Mouse (Mus musculus) lung, postnatal 0 days (tissue): ENCODE measurements around the gene Gse1. TPM values are rescaled to one million over a fixed set of nuclear protein-coding genes. Genes with fewer than 3 reads are reported as not detected.

Source experiments
- ATAC-seq: fragments of 200-750 bp; cut with Nextera tagmentation; 2 replicates; pipeline ENCODE4 v1.8.0; 2017; ENCODE audit warnings: moderate library complexity
- DNase-seq: peaks from one replicate; pipeline ENCODE4 v3.0.0-alpha.2; 2016; ENCODE audit warnings: low spot score
- H3K27ac ChIP-seq: fragments of 300-500 bp; sonication (generic); 2 replicates; pipeline ENCODE4 v1.5.1; 2014; ENCODE audit warnings: antibody characterized with exemption, mild to moderate bottlenecking, low read length, mixed read lengths
- H3K27me3 ChIP-seq: fragments of 300-500 bp; sonication (generic); replicated peaks from 2 replicates; pipeline ENCODE4 v1.6.1; 2014; ENCODE audit warnings: low read length, mixed read lengths; ENCODE audit not compliant: insufficient read depth
- H3K36me3 ChIP-seq: fragments of 300-500 bp; sonication (generic); 2 replicates; pipeline ENCODE4 v1.6.1; 2014; ENCODE audit warnings: low read length, mixed read lengths; ENCODE audit not compliant: insufficient read depth
- H3K4me1 ChIP-seq: fragments of 300-500 bp; sonication (generic); 2 replicates; pipeline ENCODE4 v1.6.1; 2014; ENCODE audit warnings: antibody characterized with exemption, low read depth, low read length, mixed read lengths; ENCODE audit not compliant: insufficient read depth
- H3K4me2 ChIP-seq: fragments of 300-500 bp; sonication (generic); replicated peaks from 2 replicates; pipeline ENCODE4 v1.6.1; 2014; ENCODE audit warnings: low read depth, mild to moderate bottlenecking, low read length, moderate library complexity, mixed read lengths
- H3K4me3 ChIP-seq: fragments of 300-500 bp; sonication (generic); 2 replicates; pipeline ENCODE4 v1.5.1; 2014; ENCODE audit warnings: low read depth, low read length
- H3K9ac ChIP-seq: fragments of 300-500 bp; sonication (generic); replicated peaks from 2 replicates; pipeline ENCODE4 v1.6.1; 2014; ENCODE audit warnings: low read depth, mild to moderate bottlenecking
- H3K9me3 ChIP-seq: fragments of 300-500 bp; sonication (generic); 2 replicates; pipeline ENCODE4 v1.6.1; 2016; ENCODE audit warnings: low read length, mixed read lengths
- CTCF ChIP-seq: IDR thresholded peaks from 2 replicates; pipeline ENCODE4 v1.5.1; 2016; ENCODE audit warnings: antibody characterized with exemption, mild to moderate bottlenecking
- EP300 ChIP-seq: IDR thresholded peaks from 2 replicates; pipeline ENCODE4 v1.6.1; 2016; ENCODE audit warnings: antibody characterized with exemption, mild to moderate bottlenecking, control low read depth
- WGBS: fragments of 180-500 bp; shearing (Covaris S2); extraction: QIAGEN DNeasy Blood & Tissue Kit; methylation state at CpG from one replicate; pipeline ENCODE4 v1.1.7; 2014; 5-methylcytosine and 5-hydroxymethylcytosine counted together
- polyA plus RNA-seq: library from polyadenylated mRNA; unstranded; fragments of >200 nt; fragmentation: Nextera tagmentation; extraction: Ambion mirVana; gene quantifications from 2 replicates; pipeline ENCODE4 v1.2.1, GENCODE M21; 2015

Gene Gse1
- polyA plus RNA-seq, 1 experiment from 2014 or later, result 9.9 TPM

DNA sequence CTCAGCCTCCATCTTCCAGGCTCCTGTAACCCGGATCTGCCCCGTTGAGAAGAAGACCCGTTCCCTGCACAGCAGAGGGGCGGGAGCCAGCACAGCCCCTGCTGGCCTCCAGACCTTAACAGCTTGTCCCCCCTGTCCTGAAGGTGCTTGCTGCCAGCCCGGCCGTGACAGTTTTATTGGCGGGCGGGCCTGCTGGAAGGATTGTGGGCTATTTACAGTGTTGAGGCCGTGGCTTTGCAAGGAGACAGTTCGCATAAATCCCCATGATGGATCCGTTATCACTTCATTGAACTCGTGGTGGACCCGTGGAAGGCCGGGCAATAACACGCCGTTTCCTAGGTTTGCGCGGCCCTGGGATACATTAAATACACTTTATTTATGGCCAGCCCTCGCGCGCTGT is 163.6 kb downstream of the Gse1 start:
- Histone ChIP-seq H3K36me3 (no peaks in the 10 kb centered on the region), H3K4me3 (no peak overlapping the region), H3K4me2 (no peak overlapping the region), H3K27ac (no peak overlapping the region), H3K9ac (no peak overlapping the region), H3K9me3 (no peaks in the 10 kb centered on the region), H3K4me1 (0 out of 2 replicates have a peak, but pooled peaks cover 2% of the 10 kb centered on the region), H3K27me3 (no peaks in the 10 kb centered on the region)
- TF ChIP-seq EP300 (no peak), CTCF (no peak)
- DNase-seq, result no peak
- ATAC-seq, result no peak
- WGBS, result 57% methylated on average over 21 of the region's 21 CpGs

- Histone ChIP-seq H3K9me3 (no peaks in the 10 kb centered on the region), H3K9ac (no peak overlapping the region), H3K36me3 (no peaks in the 10 kb centered on the region), H3K4me2 (no peak overlapping the region), H3K4me3 (no peak overlapping the region), H3K27me3 (no peaks in the 10 kb centered on the region), H3K4me1 (0 out of 2 replicates have a peak, but pooled peaks cover 6% of the 10 kb centered on the region), H3K27ac (no peak overlapping the region)
- DNase-seq (no peak), ATAC-seq (no peak)
- 81% methylated on average over 11 of the region's 11 CpGs for WGBS
- TF ChIP-seq EP300 (no peak), CTCF (no peak)
These were observed 164.8 kb downstream of the Gse1 start for GRCm38 (mm10) chr8:120393085-120393484.

DNA sequence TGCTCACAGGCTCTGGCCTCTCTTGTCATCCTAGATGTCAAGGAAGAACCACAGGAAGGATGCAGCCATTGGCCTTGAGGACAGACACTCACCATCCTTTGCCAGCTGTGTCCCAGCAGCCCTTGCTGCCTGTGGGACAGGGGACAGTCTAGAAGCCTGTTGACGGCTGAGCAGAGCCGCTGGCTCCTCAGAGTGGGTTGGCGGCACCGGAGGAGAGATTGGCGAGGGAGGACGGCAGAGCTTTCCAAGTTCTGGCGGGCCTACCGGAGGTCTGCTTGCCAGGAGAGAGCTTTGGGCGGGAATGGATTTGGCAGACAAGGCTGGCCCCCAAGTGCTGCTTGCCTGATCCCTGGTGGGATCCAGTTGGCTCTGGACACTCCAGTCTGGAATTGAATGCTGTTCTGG is 165.6 kb downstream of the Gse1 start:
- no peak for TF ChIP-seq CTCF
- no peak for TF ChIP-seq EP300
- H3K4me3 ChIP-seq, result no peak overlapping the region
- 61% methylated on average over 9 of the region's 9 CpGs for WGBS
- H3K27ac ChIP-seq, result no peak overlapping the region
- H3K36me3 ChIP-seq, result no peaks in the 10 kb centered on the region
- ATAC-seq, result no peak
- H3K4me1 ChIP-seq, result 0 out of 2 replicates have a peak, but pooled peaks cover 6% of the 10 kb centered on the region
- no peak overlapping the region for H3K4me2 ChIP-seq
- DNase-seq, result no peak
- no peaks in the 10 kb centered on the region for H3K27me3 ChIP-seq
- no peaks in the 10 kb centered on the region for H3K9me3 ChIP-seq
- no peak overlapping the region for H3K9ac ChIP-seq

DNA sequence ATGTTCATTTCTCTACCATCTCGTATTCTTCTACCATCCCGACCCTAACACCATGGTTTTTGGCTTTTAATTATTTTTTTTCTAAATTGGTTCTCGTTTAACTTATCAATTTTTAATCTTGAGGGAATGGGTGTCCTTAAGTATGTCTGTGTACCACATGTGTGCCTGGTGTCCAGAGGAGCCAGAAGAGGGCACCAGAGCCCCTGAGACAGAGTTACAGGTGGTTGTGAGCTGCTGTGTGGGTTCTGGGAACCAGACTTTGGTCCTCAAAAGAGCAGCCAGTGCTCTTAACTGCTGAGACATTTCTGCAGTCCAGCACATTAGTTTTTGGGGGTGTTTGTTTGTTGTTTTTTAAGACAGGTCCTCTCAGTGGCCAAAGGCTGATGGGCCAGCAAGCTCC is 167.6 kb downstream of the Gse1 start:
- Histone ChIP-seq H3K4me3 (no peak overlapping the region), H3K4me2 (no peak overlapping the region), H3K9ac (no peak overlapping the region), H3K27ac (no peak overlapping the region), H3K9me3 (no peaks in the 10 kb centered on the region), H3K36me3 (no peaks in the 10 kb centered on the region), H3K4me1 (0 out of 2 replicates have a peak, but pooled peaks cover 6% of the 10 kb centered on the region), H3K27me3 (no peaks in the 10 kb centered on the region)
- TF ChIP-seq CTCF, result 0 out of 2 replicates have a peak, but pooled peaks have one; percentile 12
- TF ChIP-seq EP300, result no peak
- DNase-seq (no peak), ATAC-seq (no peak)
- 94% methylated on average over 3 of the region's 3 CpGs for WGBS

GRCm38 (mm10) chr8:120396756-120397155 is 168.5 kb downstream of the Gse1 start:
- no peak overlapping the region for H3K4me2 ChIP-seq
- no peak overlapping the region for H3K9ac ChIP-seq
- ATAC-seq (peak; percentile 41), DNase-seq (peak; percentile 53)
- no peaks in the 10 kb centered on the region for H3K27me3 ChIP-seq
- H3K27ac ChIP-seq, result no peak overlapping the region
- no peaks in the 10 kb centered on the region for H3K9me3 ChIP-seq
- no peak overlapping the region for H3K4me3 ChIP-seq
- H3K36me3 ChIP-seq, result no peaks in the 10 kb centered on the region
- 60% methylated on average over 3 of the region's 3 CpGs for WGBS
- TF ChIP-seq CTCF (no peak), EP300 (no peak)
- H3K4me1 ChIP-seq, result 0 out of 2 replicates have a peak, but pooled peaks cover 6% of the 10 kb centered on the region

DNA sequence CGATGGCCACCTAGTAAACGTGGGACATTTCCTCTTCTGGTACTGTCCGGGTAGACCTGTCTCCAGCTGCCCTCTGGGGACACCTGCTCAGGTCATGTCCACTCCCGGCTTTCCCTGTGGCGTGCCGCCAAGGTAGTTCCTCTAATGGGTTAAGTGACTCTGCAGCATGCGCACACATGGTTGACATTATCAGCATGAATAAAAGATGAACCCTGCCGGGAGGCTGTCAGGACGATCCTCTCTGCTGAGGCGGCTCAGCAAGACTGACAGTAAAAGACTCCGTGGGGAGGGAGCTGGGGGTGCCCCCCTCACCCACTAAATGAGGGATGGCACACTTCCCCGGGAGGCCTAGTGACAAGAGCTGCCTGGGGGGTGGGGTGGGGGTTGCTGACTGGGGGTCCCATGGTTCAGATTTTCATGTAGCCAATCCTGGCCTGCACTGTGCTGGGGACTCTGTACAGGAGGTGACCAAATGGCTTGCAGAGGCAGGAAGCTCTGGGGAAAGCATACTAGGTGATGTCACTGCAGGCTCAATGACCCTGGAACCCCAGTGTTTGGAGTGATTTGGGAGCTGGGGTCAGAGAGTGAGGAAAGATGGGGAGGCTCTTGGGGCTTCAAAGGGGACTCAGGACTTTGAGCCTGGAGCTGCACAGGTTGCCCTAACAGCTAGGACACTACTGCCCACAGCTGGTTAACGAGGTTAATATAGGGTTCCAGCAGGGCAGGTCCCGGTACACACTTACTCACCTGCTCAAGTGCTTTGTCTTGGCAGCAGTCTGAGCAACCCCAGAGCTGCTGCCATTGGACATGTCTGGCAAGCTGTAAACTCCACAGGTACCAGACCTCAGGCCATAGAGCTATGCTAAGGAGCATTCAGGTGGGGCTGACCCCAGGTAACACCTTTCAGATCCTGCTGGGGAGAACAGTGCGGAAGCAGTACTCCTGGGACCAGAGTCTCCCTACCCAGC is 169.5 kb downstream of the Gse1 start:
- Histone ChIP-seq H3K4me2 (no peak overlapping the region), H3K27ac (no peak overlapping the region), H3K27me3 (no peaks in the 10 kb centered on the region), H3K9me3 (no peaks in the 10 kb centered on the region), H3K9ac (no peak overlapping the region), H3K4me3 (no peak overlapping the region), H3K36me3 (no peaks in the 10 kb centered on the region), H3K4me1 (0 out of 2 replicates have a peak, but pooled peaks cover 6% of the 10 kb centered on the region)
- DNase-seq, result peak; percentile 83
- TF ChIP-seq EP300 (no peak), CTCF (peak; percentile 27; the same call in 1 of the 2 replicates)
- ATAC-seq, result peak; percentile 91
- WGBS, result 37% methylated on average over 15 of the region's 15 CpGs
